Mouse (Mus musculus) CH12.LX (cell line): Measurements from ENCODE around the gene 4931428F04Rik.
A peak's percentile ranks its signal among the peaks of the same experiment; 100 is the strongest.

Source experiments
- CHD1 ChIP-seq: IDR thresholded peaks from 2 replicates; pipeline ENCODE4 v1.6.1; 2012; ENCODE audit warnings: low read depth, low read length, improper control_type of control experiment, inconsistent platforms
- CTCF ChIP-seq, 2 experiments: IDR thresholded peaks in 1 of 2; conservative IDR thresholded peaks in 1 of 2; 2 replicates each; pipeline ENCODE4 v1.5.1; 2011 to 2012; ENCODE audit warnings: low read depth in 2 of 2, low read length in 2 of 2, improper control_type of control experiment in 1 of 2, inconsistent platforms in 1 of 2, mild to moderate bottlenecking in 1 of 2, moderate library complexity in 1 of 2
- EP300 ChIP-seq: IDR thresholded peaks from 2 replicates; pipeline ENCODE4 v1.6.1; 2011; ENCODE audit warnings: low read length, improper control_type of control experiment
- IRF4 ChIP-seq: IDR thresholded peaks from 2 replicates; pipeline ENCODE4 v1.6.1; 2014; ENCODE audit warnings: low read depth, mild to moderate bottlenecking, inconsistent platforms, low read length, improper control_type of control experiment
- MEF2A ChIP-seq: IDR thresholded peaks from 2 replicates; pipeline ENCODE4 v1.6.1; 2014; ENCODE audit warnings: low read depth, mild to moderate bottlenecking, inconsistent platforms, low read length, improper control_type of control experiment, borderline replicate concordance
- NRF1 ChIP-seq: IDR thresholded peaks from 2 replicates; pipeline ENCODE4 v1.6.1; 2014; ENCODE audit warnings: low read depth, mild to moderate bottlenecking, inconsistent platforms, low read length, improper control_type of control experiment, moderate library complexity
- RAD21 ChIP-seq: IDR thresholded peaks from 2 replicates; pipeline ENCODE4 v1.6.1; 2011; ENCODE audit warnings: low read depth, mild to moderate bottlenecking, low read length, improper control_type of control experiment, moderate library complexity
- RCOR1 ChIP-seq: conservative IDR thresholded peaks from 2 replicates; pipeline ENCODE4 v1.6.1; 2012; ENCODE audit warnings: low read depth, mild to moderate bottlenecking, inconsistent platforms, low read length, improper control_type of control experiment
- TBP ChIP-seq: conservative IDR thresholded peaks from 2 replicates; pipeline ENCODE4 v1.6.1; 2011; ENCODE audit warnings: low read depth, low read length, improper control_type of control experiment
- ZC3H11A ChIP-seq: IDR thresholded peaks from 2 replicates; pipeline ENCODE4 v1.6.1; 2012; ENCODE audit warnings: low read depth, mild to moderate bottlenecking, inconsistent platforms, low read length, improper control_type of control experiment

- TF ChIP-seq NRF1 (no peak), RAD21 (peak; percentile 49), CTCF (conservative IDR thresholded peaks at IDR 0.05 in 1 of 2, IDR thresholded peaks at IDR 0.05 in 1 of 2; ENCODE audit: low read depth in 2 of 2, low read length in 2 of 2) (peak; percentile 60 to 87), EP300 (no peak), TBP (no peak), IRF4 (0 out of 2 replicates have a peak, but pooled peaks have one; percentile 22), ZC3H11A (no peak), RCOR1 (no peak), MEF2A (no peak), CHD1 (no peak)
These were observed 1.1 kb upstream of the 4931428F04Rik start for GRCm38 (mm10) chr8:105290554-105291314.
